Mouse (Mus musculus): ENCODE data around the gene Prrt2. TPM values are rescaled to one million over a fixed set of nuclear protein-coding genes. Genes with fewer than 3 reads are reported as not detected.
A peak's percentile ranks its signal among the peaks of the same experiment; 100 is the strongest.

Prrt2 gene
- polyA plus RNA-seq, 1 experiment from 2014 or later: 22.0 TPM

DNA sequence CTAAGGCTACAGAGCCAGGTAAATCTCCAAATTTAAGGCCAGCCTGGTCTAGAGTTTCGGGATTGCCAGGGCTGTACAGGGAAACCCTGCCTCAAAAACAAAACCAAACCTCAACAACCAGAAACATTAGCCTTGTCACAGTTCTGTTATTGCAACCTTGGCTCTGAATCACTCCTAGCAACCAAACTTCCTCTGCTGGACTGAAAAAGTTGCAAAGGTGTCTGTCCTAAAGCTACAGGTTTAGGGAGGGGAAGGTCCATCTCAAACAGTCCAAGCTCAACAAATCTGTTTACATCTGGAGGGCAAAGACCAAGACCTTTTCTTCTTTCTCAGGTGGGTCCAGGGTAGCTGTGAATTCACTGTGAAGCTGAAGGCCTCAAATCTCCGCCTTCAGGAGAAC is 10.0 kb downstream of the Prrt2 start:
- Histone ChIP-seq H3K36me3 (peaks cover 38% of the 10 kb centered on the region), H3K27ac (replicated peaks) (no peak overlapping the region), H3K9me3 (no peaks in the 10 kb centered on the region), H3K9ac (no peak overlapping the region), H3K4me3 (no peak overlapping the region), H3K4me1 (replicated peaks) (peaks cover 40% of the 10 kb centered on the region), H3K4me2 (no peak overlapping the region), H3K27me3 (no peaks in the 10 kb centered on the region)
- ATAC-seq (ENCODE audit: low read depth): no peak
- 79% methylated on average over 2 of the region's 2 CpGs for WGBS

DNA sequence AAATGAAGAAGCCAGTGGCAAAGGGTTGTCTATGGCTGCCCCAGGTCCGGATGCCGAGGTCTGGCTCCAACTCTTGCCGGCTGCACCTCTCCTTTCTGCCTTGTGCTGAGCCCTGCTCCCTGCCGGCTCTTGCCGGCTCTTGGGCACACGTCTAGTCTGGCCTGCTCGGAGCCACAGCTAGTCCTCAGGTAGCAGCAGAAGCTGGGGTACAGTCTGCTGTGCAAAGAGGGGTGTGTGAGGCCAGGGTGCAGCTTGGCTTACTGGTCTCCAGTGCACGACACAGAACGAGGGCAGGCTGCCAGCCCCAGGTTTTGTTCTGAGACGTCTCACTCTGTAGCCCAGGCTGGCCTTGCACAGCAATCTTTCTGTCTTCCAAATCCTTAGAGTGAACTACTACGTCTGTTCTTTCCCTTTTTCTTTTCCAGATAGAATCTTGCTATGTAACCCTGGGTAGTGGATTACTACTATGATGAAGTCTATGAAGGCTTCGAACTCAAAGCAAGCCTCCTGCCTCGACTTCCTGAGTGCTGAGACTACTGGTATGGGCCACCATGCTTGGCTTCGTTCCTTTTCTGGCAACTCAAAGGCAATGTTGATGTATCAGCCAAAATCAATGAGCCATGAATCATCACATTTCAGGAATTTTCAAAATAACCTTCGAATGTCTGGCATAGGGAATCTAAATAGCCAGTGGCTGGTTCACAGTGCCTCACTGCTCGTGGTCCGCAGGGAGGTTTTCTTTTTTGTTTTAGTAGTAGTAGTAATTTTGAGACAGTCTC is 11.5 kb downstream of the Prrt2 start:
- 83% methylated on average over 17 of the region's 17 CpGs for WGBS
- H3K4me1 ChIP-seq (replicated peaks): peaks cover 25% of the 10 kb centered on the region
- H3K9ac ChIP-seq: no peak overlapping the region
- H3K9me3 ChIP-seq: no peaks in the 10 kb centered on the region
- no peak overlapping the region for H3K4me2 ChIP-seq
- ATAC-seq (ENCODE audit: low read depth): no peak
- H3K4me3 ChIP-seq: no peak overlapping the region
- H3K27ac ChIP-seq (replicated peaks): peak overlapping the region; percentile 63; the same call in 1 of the 2 replicates
- H3K36me3 ChIP-seq: peaks cover 26% of the 10 kb centered on the region
- H3K27me3 ChIP-seq: no peaks in the 10 kb centered on the region

DNA sequence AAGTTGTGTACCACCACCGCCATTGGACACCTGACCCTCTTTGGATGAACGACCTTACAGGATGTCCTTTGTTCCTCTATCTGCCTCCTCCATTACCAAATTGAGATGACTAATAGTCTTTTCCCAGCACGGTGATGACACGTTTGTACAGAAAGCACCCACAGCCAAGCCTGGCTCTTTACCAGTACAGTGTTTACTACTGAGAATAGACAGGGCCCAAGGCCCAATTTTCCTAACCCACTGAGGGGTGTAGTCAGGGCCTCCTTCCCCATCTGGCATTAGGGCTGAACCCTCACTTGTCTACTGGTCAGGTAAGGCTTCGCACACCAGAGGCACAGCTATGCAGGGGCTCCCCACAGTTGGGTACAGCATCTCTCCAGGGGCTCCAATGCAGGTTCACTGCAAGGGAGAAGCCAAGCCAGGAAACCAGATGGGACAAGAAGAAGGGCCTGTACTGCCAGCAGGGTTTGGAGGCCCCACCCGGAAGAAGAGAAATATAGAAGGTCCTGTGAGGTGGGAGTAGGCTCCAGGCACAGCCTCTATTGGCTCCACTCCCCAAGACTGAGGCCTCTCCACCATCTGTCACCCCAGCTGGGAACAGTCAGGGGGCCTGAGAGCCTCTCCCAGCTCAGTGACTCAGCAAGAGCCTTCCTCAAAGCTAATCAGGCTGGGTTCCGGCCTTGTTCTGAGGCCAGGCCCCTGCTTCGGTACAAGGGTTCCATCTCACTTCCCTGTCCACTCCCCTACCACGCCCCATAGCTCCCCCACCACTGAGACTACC is 12.6 kb downstream of the Prrt2 start:
- Histone ChIP-seq H3K4me1 (replicated peaks) (peaks cover 17% of the 10 kb centered on the region; the same call in 1 of the 2 replicates), H3K4me2 (no peak overlapping the region), H3K4me3 (no peak overlapping the region), H3K27me3 (no peaks in the 10 kb centered on the region), H3K27ac (replicated peaks) (peak overlapping the region; percentile 63), H3K36me3 (peaks cover 16% of the 10 kb centered on the region), H3K9me3 (no peaks in the 10 kb centered on the region), H3K9ac (peak overlapping the region; percentile 14; the same call in 1 of the 2 replicates)
- 0 out of 2 replicates have a peak, but pooled peaks have one; percentile 68 for ATAC-seq (ENCODE audit: low read depth)
- 54% methylated on average over 9 of the region's 9 CpGs for WGBS

DNA sequence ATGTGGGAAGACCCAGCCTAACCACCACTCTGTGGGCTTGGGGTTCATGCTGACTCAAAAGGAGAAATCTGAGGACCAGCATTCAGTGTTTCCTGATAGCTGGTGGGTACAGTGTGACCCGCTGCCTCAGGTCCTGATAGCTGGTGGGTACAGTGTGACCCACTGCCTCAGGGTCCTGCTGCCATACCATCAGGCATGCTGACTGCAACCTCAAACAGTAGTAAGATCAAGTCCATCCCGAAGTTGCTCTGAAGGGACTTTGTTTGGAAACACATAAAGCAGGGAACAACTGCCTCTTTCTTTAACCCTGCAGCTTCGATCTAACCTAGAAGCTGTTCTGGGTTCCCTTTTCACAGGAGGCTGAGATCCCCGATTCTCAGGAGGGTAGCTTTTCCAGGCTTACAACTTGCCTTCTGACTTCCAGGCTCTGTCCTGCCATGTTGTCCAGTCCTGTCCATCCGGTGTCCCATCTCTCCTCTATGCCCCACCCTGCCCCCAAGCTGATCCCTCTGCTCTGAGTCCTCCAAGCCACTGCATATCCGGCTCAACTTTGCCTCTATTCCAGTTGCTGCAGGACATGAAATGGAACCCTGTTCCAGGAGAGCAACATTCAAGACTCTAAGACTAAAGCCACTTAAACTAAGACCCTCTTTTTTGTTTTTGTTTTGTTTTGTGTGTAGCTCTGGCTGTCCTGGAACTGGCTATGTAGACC is 13.5 kb downstream of the Prrt2 start:
- ATAC-seq (ENCODE audit: low read depth): no peak
- WGBS: 80% methylated on average over 6 of the region's 6 CpGs
- no peak overlapping the region for H3K4me2 ChIP-seq

GRCm38 (mm10) chr7:127004122-127004875 is 16.7 kb downstream of the Prrt2 start:
- H3K27me3 ChIP-seq: no peaks in the 10 kb centered on the region
- no peaks in the 10 kb centered on the region for H3K36me3 ChIP-seq
- H3K9me3 ChIP-seq: no peaks in the 10 kb centered on the region
- H3K4me2 ChIP-seq: no peak overlapping the region
- H3K4me3 ChIP-seq: no peak overlapping the region
- H3K4me1 ChIP-seq (replicated peaks): peaks cover 13% of the 10 kb centered on the region; the same call in 1 of the 2 replicates
- ATAC-seq (ENCODE audit: low read depth): no peak
- WGBS: 91% methylated on average over 4 of the region's 4 CpGs
- H3K27ac ChIP-seq (replicated peaks): no peak overlapping the region
- H3K9ac ChIP-seq: no peak overlapping the region

More for the DNA sequence above, 13.5 kb downstream of the Prrt2 start:
- H3K27ac ChIP-seq (replicated peaks): 0 out of 2 replicates have a peak overlapping the region, but pooled peaks have one; percentile 7
- H3K4me1 ChIP-seq (replicated peaks): peaks cover 14% of the 10 kb centered on the region; the same call in 1 of the 2 replicates
- no peaks in the 10 kb centered on the region for H3K27me3 ChIP-seq
- peaks cover 6% of the 10 kb centered on the region for H3K36me3 ChIP-seq
- no peak overlapping the region for H3K9ac ChIP-seq
- H3K9me3 ChIP-seq: no peaks in the 10 kb centered on the region
- no peak overlapping the region for H3K4me3 ChIP-seq

GRCm38 (mm10) chr7:127003620-127004019 is 17.4 kb downstream of the Prrt2 start:
- Histone ChIP-seq H3K27me3 (no peaks in the 10 kb centered on the region), H3K9me3 (no peaks in the 10 kb centered on the region), H3K4me2 (no peak overlapping the region), H3K9ac (no peak overlapping the region), H3K4me1 (replicated peaks) (peaks cover 6% of the 10 kb centered on the region; the same call in 1 of the 2 replicates), H3K27ac (replicated peaks) (no peak overlapping the region), H3K4me3 (no peak overlapping the region), H3K36me3 (no peaks in the 10 kb centered on the region)
- ATAC-seq (ENCODE audit: low read depth): no peak
- 87% methylated on average over 5 of the region's 5 CpGs for WGBS

GRCm38 (mm10) chr7:126999568-126999967 is 21.4 kb downstream of the Prrt2 start:
- H3K27ac ChIP-seq (replicated peaks): no peak overlapping the region
- H3K4me2 ChIP-seq: no peak overlapping the region
- no peak overlapping the region for H3K9ac ChIP-seq
- H3K27me3 ChIP-seq: no peaks in the 10 kb centered on the region
- H3K4me3 ChIP-seq: no peak overlapping the region
- ATAC-seq (ENCODE audit: low read depth): no peak
- no peaks in the 10 kb centered on the region for H3K4me1 ChIP-seq (replicated peaks)
- H3K36me3 ChIP-seq: no peaks in the 10 kb centered on the region
- no peaks in the 10 kb centered on the region for H3K9me3 ChIP-seq
- 86% methylated on average over 10 of the region's 10 CpGs for WGBS

DNA sequence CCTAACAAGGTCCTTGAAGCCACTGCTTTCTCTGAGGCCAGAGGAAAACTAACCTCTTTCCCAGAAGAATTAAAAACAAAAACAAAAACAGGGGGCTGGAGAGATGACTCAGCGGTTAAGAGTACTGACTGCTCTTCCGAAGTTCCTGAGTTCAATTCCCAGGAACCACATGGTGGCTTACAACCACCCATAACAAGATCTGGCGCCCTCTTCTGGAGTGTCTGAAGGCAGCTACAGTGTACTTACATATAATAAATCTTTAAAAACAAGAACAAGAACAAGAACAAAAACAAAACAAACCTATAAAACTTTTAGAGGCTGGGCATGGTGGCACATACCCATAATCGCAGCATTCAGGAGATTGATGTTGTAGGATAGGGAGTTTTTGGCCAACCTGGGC is 24.6 kb downstream of the Prrt2 start:
- H3K27me3 ChIP-seq: no peaks in the 10 kb centered on the region
- H3K9me3 ChIP-seq: no peaks in the 10 kb centered on the region
- H3K27ac ChIP-seq (replicated peaks): no peak overlapping the region
- 84% methylated on average over 4 of the region's 4 CpGs for WGBS
- H3K4me3 ChIP-seq: no peak overlapping the region
- H3K9ac ChIP-seq: no peak overlapping the region
- H3K4me1 ChIP-seq (replicated peaks): no peaks in the 10 kb centered on the region
- H3K4me2 ChIP-seq: no peak overlapping the region
- ATAC-seq (ENCODE audit: low read depth): no peak
- H3K36me3 ChIP-seq: no peaks in the 10 kb centered on the region

DNA sequence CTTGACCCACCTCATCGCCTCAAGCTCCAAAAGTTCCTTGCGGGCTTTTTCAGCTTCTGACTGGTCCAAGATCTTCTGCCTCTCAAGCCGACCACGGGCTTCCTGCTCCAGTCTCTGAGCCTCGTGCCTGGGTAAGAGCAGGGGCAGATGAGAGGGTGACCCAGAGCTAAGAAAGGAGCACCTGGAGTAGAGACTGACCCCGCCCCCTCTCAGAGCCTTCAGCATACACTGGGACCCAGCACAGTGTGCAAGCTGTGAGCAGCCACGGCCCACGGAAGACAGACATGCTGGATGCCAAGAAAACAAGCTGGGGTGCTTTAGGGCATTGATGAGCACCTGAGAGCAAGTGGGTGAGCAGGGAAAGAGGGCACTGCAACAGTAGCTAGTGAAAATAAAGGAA is 32.2 kb downstream of the Prrt2 start:
- WGBS: 70% methylated on average over 8 of the region's 8 CpGs
- ATAC-seq (ENCODE audit: low read depth): no peak
- no peak overlapping the region for H3K9ac ChIP-seq
- H3K4me2 ChIP-seq: no peak overlapping the region
- no peaks in the 10 kb centered on the region for H3K36me3 ChIP-seq
- H3K4me3 ChIP-seq: no peak overlapping the region
- H3K27me3 ChIP-seq: no peaks in the 10 kb centered on the region
- H3K4me1 ChIP-seq (replicated peaks): no peaks in the 10 kb centered on the region
- H3K27ac ChIP-seq (replicated peaks): no peak overlapping the region
- H3K9me3 ChIP-seq: no peaks in the 10 kb centered on the region

DNA sequence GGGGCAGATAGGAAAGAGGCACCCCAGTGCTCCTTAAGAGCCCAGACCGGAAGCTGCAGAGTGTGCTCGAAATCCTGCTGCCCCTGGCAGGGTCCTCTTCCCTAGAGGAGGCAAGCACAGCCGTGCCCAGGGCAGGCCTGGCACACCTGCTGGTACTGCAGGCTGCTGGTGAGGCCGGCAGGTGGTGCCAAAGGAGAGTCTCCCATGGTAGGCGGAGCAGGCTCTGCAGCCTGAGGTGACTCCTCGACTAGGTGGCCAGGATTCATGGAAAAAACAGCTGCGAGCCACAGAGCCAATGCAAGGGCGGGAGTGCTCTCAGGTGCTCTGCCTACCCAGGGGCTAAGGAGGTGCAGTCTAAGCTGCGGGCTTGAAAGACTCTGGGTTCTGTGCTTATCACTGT is 34.7 kb downstream of the Prrt2 start:
- no peak overlapping the region for H3K9ac ChIP-seq
- no peaks in the 10 kb centered on the region for H3K27me3 ChIP-seq
- WGBS: 52% methylated on average over 9 of the region's 9 CpGs
- H3K36me3 ChIP-seq: peaks cover 3% of the 10 kb centered on the region; the same call in 1 of the 2 replicates
- no peak overlapping the region for H3K27ac ChIP-seq (replicated peaks)
- no peaks in the 10 kb centered on the region for H3K4me1 ChIP-seq (replicated peaks)
- no peak for ATAC-seq (ENCODE audit: low read depth)
- no peaks in the 10 kb centered on the region for H3K9me3 ChIP-seq
- H3K4me2 ChIP-seq: no peak overlapping the region
- no peak overlapping the region for H3K4me3 ChIP-seq

DNA sequence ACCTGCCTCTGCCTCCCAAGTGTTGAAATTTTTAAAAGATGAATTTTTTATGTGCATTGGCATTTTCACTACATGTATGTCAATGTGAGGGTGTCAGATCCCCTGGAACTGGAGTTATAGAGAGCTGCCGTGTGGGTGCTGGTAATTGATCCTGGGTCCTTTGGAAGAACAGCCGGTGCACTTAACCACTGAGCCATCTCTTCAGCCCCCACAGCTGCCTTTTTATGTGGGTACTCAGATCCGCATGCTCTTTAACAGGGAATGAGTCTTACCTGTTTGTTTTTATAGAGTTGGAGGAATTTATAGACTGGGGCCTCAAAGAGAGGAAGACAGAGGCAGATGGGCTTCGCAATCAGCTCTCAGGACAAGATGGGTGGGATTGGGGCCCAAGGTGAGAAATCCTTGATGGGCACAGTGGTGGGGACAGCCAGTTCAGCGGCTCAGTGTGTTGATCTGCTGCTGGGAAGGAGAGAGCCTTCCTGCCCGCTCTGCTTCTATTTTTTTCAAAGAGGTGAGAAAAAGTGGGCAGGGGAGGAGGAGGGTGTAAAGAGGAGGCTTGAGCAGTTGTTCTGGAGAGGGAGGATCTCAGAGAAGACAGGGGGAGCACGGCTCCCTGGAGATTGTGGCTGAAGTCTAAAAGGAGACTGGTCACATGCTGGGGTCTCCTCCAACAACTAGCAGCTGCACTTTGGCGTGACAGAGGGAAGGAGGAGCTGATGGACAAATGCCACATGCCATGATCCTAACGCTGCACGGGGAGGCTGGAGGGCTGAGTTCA is 36.2 kb downstream of the Prrt2 start:
- Histone ChIP-seq H3K4me3 (no peak overlapping the region), H3K4me1 (replicated peaks) (no peaks in the 10 kb centered on the region), H3K9me3 (no peaks in the 10 kb centered on the region), H3K36me3 (peaks cover 16% of the 10 kb centered on the region), H3K27me3 (no peaks in the 10 kb centered on the region), H3K4me2 (no peak overlapping the region), H3K27ac (replicated peaks) (no peak overlapping the region), H3K9ac (no peak overlapping the region)
- ATAC-seq (ENCODE audit: low read depth): no peak
- WGBS: 58% methylated on average over 10 of the region's 10 CpGs
